Mouse (Mus musculus) forebrain, embryonic 10.5 days (tissue): Measurements from ENCODE around the gene Lmbr1. TPM values are rescaled to one million over a fixed set of nuclear protein-coding genes. Genes with fewer than 3 reads are reported as not detected.
"Not testable (repeated sequence)": the region's sequence is repeated elsewhere in the genome, so short reads cannot be mapped to it uniquely, and the experiment has no call there.

Experiments used
- DNase-seq: peaks from one replicate; pipeline ENCODE4 v3.0.0-alpha.2; 2017; ENCODE audit warnings: low spot score; ENCODE audit errors: extremely low spot score
- H3K27ac ChIP-seq: fragments of 300-500 bp; sonication (generic); 2 replicates; pipeline ENCODE4 v1.5.1; 2016; ENCODE audit warnings: mild to moderate bottlenecking
- H3K27me3 ChIP-seq: fragments of 300-500 bp; sonication (generic); 2 replicates; pipeline ENCODE4 v1.6.1; 2016; ENCODE audit warnings: mild to moderate bottlenecking; ENCODE audit not compliant: poor library complexity, severe bottlenecking
- H3K36me3 ChIP-seq: fragments of 300-500 bp; sonication (generic); replicated peaks from 2 replicates; pipeline ENCODE4 v1.6.1; 2016; ENCODE audit warnings: mild to moderate bottlenecking, moderate library complexity
- H3K4me1 ChIP-seq: fragments of 300-500 bp; sonication (generic); 2 replicates; pipeline ENCODE4 v1.6.1; 2016
- H3K4me3 ChIP-seq: fragments of 300-500 bp; sonication (generic); 2 replicates; pipeline ENCODE4 v1.5.1; 2016; ENCODE audit warnings: mild to moderate bottlenecking, moderate library complexity
- H3K9me3 ChIP-seq: fragments of 300-500 bp; sonication (generic); 2 replicates; pipeline ENCODE4 v1.6.1; 2016; ENCODE audit warnings: mild to moderate bottlenecking, moderate library complexity
- WGBS: fragments of 180-500 bp; shearing (Covaris S2); methylation state at CpG from one replicate; pipeline ENCODE4 v1.1.7; 2016; 5-methylcytosine and 5-hydroxymethylcytosine counted together
- polyA plus RNA-seq: library from polyadenylated mRNA; unstranded; fragments of >200 nt; fragmentation: Nextera tagmentation; extraction: Ambion mirVana; gene quantifications from 2 replicates; pipeline ENCODE4 v1.2.1, GENCODE M21; 2016

Gene Lmbr1
- 9.1 and 9.7 TPM in 2 replicates for polyA plus RNA-seq

GRCm38 (mm10) chr5:29378298-29379036 is at the start of gene Lmbr1:
Gene Lmbr1 (minus strand): TSS chr5:29378390.
- peak; percentile 94 for DNase-seq
- H3K36me3 ChIP-seq = no peaks in the 10 kb centered on the region
- peaks cover 2% of the 10 kb centered on the region; the same call in 1 of the 2 replicates for H3K9me3 ChIP-seq
- peaks cover 17% of the 10 kb centered on the region for H3K4me1 ChIP-seq
- H3K27ac ChIP-seq = peak within 1 kb of the TSS; percentile 89
- peaks cover 11% of the 10 kb centered on the region for H3K27me3 ChIP-seq
- WGBS = under 1% methylated on average over 40 of the region's 40 CpGs
- peak within 1 kb of the TSS; percentile 89 for H3K4me3 ChIP-seq

GRCm38 (mm10) chr5:29423330-29423729 is 45.1 kb upstream of the Lmbr1 start:
- not testable (repeated sequence) for H3K27me3 ChIP-seq, H3K4me1 ChIP-seq, H3K9me3 ChIP-seq, H3K36me3 ChIP-seq, H3K4me3 ChIP-seq, H3K27ac ChIP-seq, DNase-seq
- WGBS = 67% methylated on average over 3 of the region's 3 CpGs

DNA sequence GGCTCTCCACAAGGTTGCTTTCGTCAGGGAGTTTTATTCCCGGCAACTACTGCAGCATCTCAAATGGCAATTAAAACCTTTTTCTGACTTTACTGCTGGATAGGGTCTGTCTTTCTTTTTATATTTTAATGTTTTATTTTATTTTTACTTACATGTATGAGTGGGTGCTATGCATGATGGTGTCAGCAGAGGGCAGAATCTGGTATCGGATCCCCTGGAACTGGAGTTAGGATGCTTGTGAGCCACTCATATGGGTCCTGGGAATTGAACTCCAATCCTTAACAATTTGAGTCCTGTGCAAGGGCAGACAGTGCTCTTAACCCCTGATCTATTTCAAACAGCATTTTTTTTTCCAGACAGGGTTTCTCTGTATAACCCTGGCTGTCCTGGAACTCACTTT is 34.9 kb upstream of the Lmbr1 start:
- Histone ChIP-seq H3K4me3 (no peak overlapping the region), H3K36me3 (no peaks in the 10 kb centered on the region), H3K27ac (no peak overlapping the region), H3K9me3 (no peaks in the 10 kb centered on the region), H3K27me3 (no peaks in the 10 kb centered on the region), H3K4me1 (no peaks in the 10 kb centered on the region)
- 81% methylated on average over 3 of the region's 3 CpGs for WGBS
- no peak for DNase-seq

GRCm38 (mm10) chr5:29410854-29411253 is 32.7 kb upstream of the Lmbr1 start:
- no peaks in the 10 kb centered on the region for H3K4me1 ChIP-seq
- no peaks in the 10 kb centered on the region for H3K36me3 ChIP-seq
- H3K27me3 ChIP-seq = no peaks in the 10 kb centered on the region
- no peak overlapping the region for H3K4me3 ChIP-seq
- no peak overlapping the region for H3K27ac ChIP-seq
- H3K9me3 ChIP-seq = no peaks in the 10 kb centered on the region
- no peak for DNase-seq

- H3K4me3 ChIP-seq = no peak overlapping the region
- no peaks in the 10 kb centered on the region for H3K4me1 ChIP-seq
- no peak for DNase-seq
- H3K27me3 ChIP-seq = no peaks in the 10 kb centered on the region
- no peaks in the 10 kb centered on the region; the same call in 1 of the 2 replicates for H3K9me3 ChIP-seq
- H3K27ac ChIP-seq = no peak overlapping the region
- 80% methylated on average over 4 of the region's 4 CpGs for WGBS
- H3K36me3 ChIP-seq = no peaks in the 10 kb centered on the region
Measured at GRCm38 (mm10) chr5:29398427-29398826, 20.2 kb upstream of the Lmbr1 start.

DNA sequence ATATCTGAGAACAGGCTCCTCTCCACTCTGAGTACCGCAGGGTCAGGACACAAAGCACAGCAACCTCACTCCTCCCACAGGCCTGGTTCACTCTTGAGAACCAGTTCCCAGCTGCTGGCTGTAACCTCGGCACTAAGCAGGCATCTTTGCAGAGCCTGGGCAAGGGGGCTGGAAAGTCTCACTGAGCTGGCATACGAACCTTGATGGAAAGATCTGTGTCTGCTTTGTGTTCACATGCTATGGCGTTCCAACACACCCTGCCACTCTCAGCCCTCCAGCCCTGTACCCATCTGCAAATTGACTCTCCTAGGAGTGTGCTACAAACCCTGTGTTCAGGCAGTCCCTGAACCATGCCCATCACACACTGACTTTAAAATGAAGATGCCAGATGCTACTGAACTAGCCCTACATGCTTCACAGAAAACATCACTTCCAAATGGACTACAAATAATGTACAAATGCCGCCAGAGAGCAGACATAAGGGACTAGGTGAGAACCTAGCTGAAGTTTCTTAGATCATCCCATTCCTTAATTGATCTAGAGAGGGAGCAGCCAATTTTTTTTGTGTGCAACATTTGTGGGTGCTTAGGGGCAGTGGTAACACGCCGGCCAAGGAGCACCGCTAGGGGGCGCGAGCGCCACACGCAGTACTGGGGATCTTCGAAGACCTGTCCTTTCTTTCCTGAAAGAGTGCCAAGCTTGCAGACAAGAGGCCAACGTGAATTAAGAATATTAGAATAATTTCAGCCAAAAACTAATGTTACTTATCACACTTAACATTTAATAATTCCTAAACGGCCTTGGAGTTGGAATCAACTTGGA is 11.0 kb upstream of the Lmbr1 start:
- Histone ChIP-seq H3K9me3 (no peaks in the 10 kb centered on the region), H3K27ac (no peak overlapping the region), H3K27me3 (no peaks in the 10 kb centered on the region), H3K4me3 (no peak overlapping the region), H3K36me3 (no peaks in the 10 kb centered on the region), H3K4me1 (no peaks in the 10 kb centered on the region)
- 22% methylated on average over 15 of the region's 15 CpGs for WGBS
- peak; percentile 74 for DNase-seq

DNA sequence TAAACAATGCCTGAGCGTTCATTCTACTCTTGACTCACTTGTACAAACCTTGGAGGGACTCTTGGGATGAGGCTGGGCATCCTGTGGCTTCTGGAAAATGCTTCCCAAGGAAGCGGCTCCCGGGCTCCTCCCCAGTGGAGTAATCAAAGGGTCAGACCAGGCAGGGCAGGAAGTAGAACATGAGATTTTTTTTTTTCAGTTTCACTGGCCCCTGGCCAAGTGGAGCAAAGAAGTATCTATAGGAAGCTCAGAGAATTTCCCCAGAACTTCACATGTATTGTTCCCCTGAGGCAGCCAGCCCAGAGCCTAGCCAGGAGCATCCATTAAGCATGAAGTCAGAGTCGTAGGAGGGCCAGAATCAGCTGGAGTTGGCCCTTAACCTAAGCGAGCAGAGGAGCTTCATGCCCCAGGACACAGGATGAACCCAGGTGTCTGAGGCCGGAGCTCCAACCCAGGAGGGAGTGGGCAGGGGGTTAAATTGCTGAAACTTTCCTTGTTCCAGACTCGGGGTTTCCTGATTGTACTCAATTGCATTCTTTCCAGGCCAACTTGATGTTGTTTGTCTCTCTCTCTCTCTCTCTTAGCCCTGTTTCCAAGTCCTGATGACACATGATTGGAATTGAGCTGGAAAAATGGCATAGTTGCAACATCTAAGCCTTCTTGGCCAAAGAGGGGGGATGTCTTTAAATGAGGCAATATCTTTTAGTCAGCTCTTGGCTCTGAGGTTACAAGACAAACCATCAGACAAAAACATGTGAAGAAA is 10.2 kb upstream of the Lmbr1 start:
- H3K27ac ChIP-seq = no peak overlapping the region
- H3K36me3 ChIP-seq = no peaks in the 10 kb centered on the region
- 62% methylated on average over 7 of the region's 7 CpGs for WGBS
- DNase-seq = no peak
- no peak overlapping the region for H3K4me3 ChIP-seq
- H3K27me3 ChIP-seq = no peaks in the 10 kb centered on the region
- H3K4me1 ChIP-seq = no peaks in the 10 kb centered on the region
- H3K9me3 ChIP-seq = no peaks in the 10 kb centered on the region

- no peak overlapping the region for H3K4me3 ChIP-seq
- no peaks in the 10 kb centered on the region for H3K9me3 ChIP-seq
- no peaks in the 10 kb centered on the region for H3K36me3 ChIP-seq
- DNase-seq = no peak
- H3K27me3 ChIP-seq = no peaks in the 10 kb centered on the region
- no peaks in the 10 kb centered on the region for H3K4me1 ChIP-seq
- no peak overlapping the region for H3K27ac ChIP-seq
- WGBS = 47% methylated on average over 1 of the region's 1 CpGs
Measured at GRCm38 (mm10) chr5:29387591-29387990, 9.4 kb upstream of the Lmbr1 start.

- Histone ChIP-seq H3K27me3 (no peaks in the 10 kb centered on the region), H3K4me3 (no peak overlapping the region), H3K27ac (no peak overlapping the region), H3K9me3 (no peaks in the 10 kb centered on the region), H3K4me1 (peaks cover 9% of the 10 kb centered on the region), H3K36me3 (no peaks in the 10 kb centered on the region)
- 80% methylated on average over 1 of the region's 1 CpGs for WGBS
- no peak for DNase-seq
Measured at GRCm38 (mm10) chr5:29382776-29383175, 4.6 kb upstream of the Lmbr1 start.

DNA sequence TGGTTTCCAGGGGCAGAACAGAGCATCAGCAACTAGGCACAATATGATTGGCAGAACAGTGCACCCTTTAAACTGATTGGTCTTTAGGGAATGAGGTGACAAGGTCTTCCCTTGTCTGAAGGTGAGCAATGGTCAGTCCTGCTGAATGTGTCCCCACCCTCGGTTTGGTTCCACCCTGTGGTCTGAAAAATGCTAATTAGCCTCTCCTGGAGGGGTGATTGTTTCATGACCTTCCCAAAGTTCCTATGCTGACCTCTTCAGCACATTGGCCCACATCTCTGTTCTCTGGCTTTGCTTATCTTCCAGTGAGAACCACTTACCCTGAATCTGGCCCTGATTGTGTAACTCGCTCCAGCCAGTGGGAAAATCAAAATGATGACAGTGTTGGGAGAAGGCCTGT is 1.9 kb upstream of the Lmbr1 start:
- Histone ChIP-seq H3K4me3 (no peak overlapping the region), H3K9me3 (no peaks in the 10 kb centered on the region), H3K27me3 (peaks cover 11% of the 10 kb centered on the region), H3K4me1 (peaks cover 17% of the 10 kb centered on the region), H3K27ac (no peak overlapping the region), H3K36me3 (no peaks in the 10 kb centered on the region)
- DNase-seq = no peak
- WGBS = 73% methylated on average over 2 of the region's 2 CpGs

DNA sequence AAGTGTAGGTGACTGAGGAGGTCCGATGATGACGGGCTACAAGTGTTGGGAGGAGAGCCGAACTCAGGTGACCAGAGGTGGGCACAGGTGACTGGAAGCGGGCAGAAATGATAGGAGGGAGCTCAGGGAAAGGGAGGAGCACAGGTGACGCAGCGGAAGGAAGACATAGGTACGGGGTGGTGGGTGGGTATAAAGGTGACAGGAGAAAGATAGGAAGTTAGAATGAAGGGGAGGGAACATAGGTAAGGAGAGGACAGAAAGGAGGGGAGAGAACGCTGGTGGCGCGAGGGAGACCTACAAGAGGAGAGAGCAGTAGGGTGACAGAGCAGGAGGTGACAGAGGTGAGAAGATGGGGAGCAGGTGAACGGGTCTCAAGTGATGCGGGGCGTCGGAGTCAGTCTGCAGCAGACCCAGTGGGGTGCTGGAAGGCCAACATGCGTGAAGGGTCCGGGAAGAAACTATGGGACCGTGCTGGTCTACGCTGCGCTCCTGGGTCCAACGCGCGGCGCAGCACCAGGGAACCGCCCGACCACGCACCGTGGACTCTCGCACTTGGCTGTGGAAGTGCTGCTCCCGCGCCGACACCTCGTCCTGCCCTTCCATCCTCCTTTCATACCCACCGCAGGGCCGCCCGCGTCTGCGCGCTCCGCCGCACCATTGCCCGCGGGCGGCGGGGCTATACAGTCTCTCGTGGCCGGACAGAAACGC is 446 bp downstream of the Lmbr1 start:
- H3K36me3 ChIP-seq = no peaks in the 10 kb centered on the region
- H3K4me1 ChIP-seq = peaks cover 17% of the 10 kb centered on the region
- peaks cover 2% of the 10 kb centered on the region; the same call in 1 of the 2 replicates for H3K9me3 ChIP-seq
- peak overlapping the region; percentile 89 for H3K4me3 ChIP-seq
- WGBS = 1% methylated on average over 47 of the region's 47 CpGs
- peaks cover 11% of the 10 kb centered on the region for H3K27me3 ChIP-seq
- no peak for DNase-seq
- H3K27ac ChIP-seq = peak overlapping the region; percentile 89

DNA sequence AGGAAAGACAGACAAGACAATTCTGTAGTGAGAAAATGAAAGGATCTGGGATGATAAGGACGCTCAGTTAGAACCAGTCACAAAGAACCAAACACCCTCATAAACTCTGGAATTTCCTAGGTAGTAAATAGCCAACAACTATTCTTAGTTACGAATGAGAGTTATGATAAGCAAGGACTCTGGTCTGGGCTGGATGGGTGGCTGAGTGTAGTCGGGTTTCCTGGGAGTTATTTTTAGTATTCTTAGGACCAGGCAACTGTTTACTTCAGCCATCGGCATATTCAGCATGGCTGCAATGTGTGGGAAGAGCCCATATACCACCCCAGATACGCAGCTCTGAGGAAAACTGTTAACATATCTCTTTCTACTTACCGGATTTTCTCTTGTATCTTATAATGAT is 14.7 kb downstream of the Lmbr1 start:
- no peaks in the 10 kb centered on the region for H3K9me3 ChIP-seq
- 92% methylated on average over 6 of the region's 6 CpGs for WGBS
- no peak overlapping the region for H3K4me3 ChIP-seq
- no peaks in the 10 kb centered on the region for H3K27me3 ChIP-seq
- no peak for DNase-seq
- H3K27ac ChIP-seq = no peak overlapping the region
- peaks cover 41% of the 10 kb centered on the region for H3K36me3 ChIP-seq
- H3K4me1 ChIP-seq = no peaks in the 10 kb centered on the region
